Mouse (Mus musculus) forebrain, embryonic 15.5 days (tissue): ENCODE measurements around the gene Ndufs7. TPM values are rescaled to one million over a fixed set of nuclear protein-coding genes. Genes with fewer than 3 reads are reported as not detected.
"Not testable (repeated sequence)": the region's sequence is repeated elsewhere in the genome, so short reads cannot be mapped to it uniquely, and the experiment has no call there.

Source experiments
- ATAC-seq: fragments of 200-750 bp; cut with Nextera tagmentation; replicated peaks from 2 replicates; pipeline ENCODE4 v1.8.0; 2017; ENCODE audit warnings: mild to moderate bottlenecking, moderate TSS enrichment, moderate library complexity
- H3K27ac ChIP-seq: fragments of 300-500 bp; sonication (generic); replicated peaks from 2 replicates; pipeline ENCODE4 v1.5.1; 2015; ENCODE audit warnings: mild to moderate bottlenecking, inconsistent platforms
- H3K27me3 ChIP-seq: fragments of 300-500 bp; sonication (generic); 2 replicates; pipeline ENCODE4 v1.6.1; 2015; ENCODE audit warnings: inconsistent platforms
- H3K36me3 ChIP-seq: fragments of 300-500 bp; sonication (generic); 2 replicates; pipeline ENCODE4 v1.6.1; 2015; ENCODE audit warnings: mild to moderate bottlenecking, inconsistent platforms
- H3K4me1 ChIP-seq: fragments of 300-500 bp; sonication (generic); 2 replicates; pipeline ENCODE4 v1.6.1; 2015; ENCODE audit warnings: inconsistent platforms
- H3K4me2 ChIP-seq: fragments of 300-500 bp; sonication (generic); replicated peaks from 2 replicates; pipeline ENCODE4 v1.6.1; 2015; ENCODE audit warnings: mild to moderate bottlenecking, inconsistent platforms
- H3K4me3 ChIP-seq: fragments of 300-500 bp; sonication (generic); 2 replicates; pipeline ENCODE4 v1.5.1; 2015; ENCODE audit warnings: mild to moderate bottlenecking, inconsistent platforms
- H3K9ac ChIP-seq: fragments of 300-500 bp; sonication (generic); replicated peaks from 2 replicates; pipeline ENCODE4 v1.6.1; 2015; ENCODE audit warnings: mild to moderate bottlenecking, inconsistent platforms
- H3K9me3 ChIP-seq: fragments of 300-500 bp; sonication (generic); 2 replicates; pipeline ENCODE4 v1.6.1; 2016; ENCODE audit warnings: inconsistent platforms
- WGBS: fragments of 180-500 bp; shearing (Covaris S2); methylation state at CpG from one replicate; pipeline ENCODE4 v1.1.7; 2015; ENCODE audit warnings: mixed read lengths; 5-methylcytosine and 5-hydroxymethylcytosine counted together
- polyA plus RNA-seq: library from polyadenylated mRNA; unstranded; fragments of >200 nt; fragmentation: Nextera tagmentation; extraction: Ambion mirVana; gene quantifications from 2 replicates; pipeline ENCODE4 v1.2.1, GENCODE M21; 2015

The Ndufs7 gene
- polyA plus RNA-seq = 248 and 260 TPM in 2 replicates

GRCm38 (mm10) chr10:80248971-80249640, at the start of gene Ndufs7:
TSS of gene Ndufs7 (plus strand) at chr10:80249121.
- peak; percentile 89 for ATAC-seq
- under 1% methylated on average over 53 of the region's 53 CpGs for WGBS
- peak within 1 kb of the TSS; percentile 73 for H3K9ac ChIP-seq
- H3K36me3 ChIP-seq = peaks cover 8% of the 10 kb centered on the region
- H3K27me3 ChIP-seq = no peaks in the 10 kb centered on the region
- H3K4me1 ChIP-seq = peaks cover 27% of the 10 kb centered on the region
- H3K9me3 ChIP-seq = no peaks in the 10 kb centered on the region
- H3K4me2 ChIP-seq = peak within 1 kb of the TSS; percentile 69
- H3K4me3 ChIP-seq = peak within 1 kb of the TSS; percentile 71
- H3K27ac ChIP-seq = peak within 1 kb of the TSS; percentile 92

- Histone ChIP-seq H3K27me3 (no peaks in the 10 kb centered on the region), H3K36me3 (no peaks in the 10 kb centered on the region), H3K4me2 (no peak overlapping the region), H3K4me3 (no peak overlapping the region), H3K9me3 (no peaks in the 10 kb centered on the region), H3K27ac (no peak overlapping the region), H3K9ac (no peak overlapping the region), H3K4me1 (peaks cover 9% of the 10 kb centered on the region)
- 59% methylated on average over 3 of the region's 3 CpGs for WGBS
- peak; percentile 73 for ATAC-seq
These were observed 49.4 kb upstream of the Ndufs7 start for GRCm38 (mm10) chr10:80199440-80200008.

GRCm38 (mm10) chr10:80200485-80200884, 48.4 kb upstream of the Ndufs7 start:
- H3K4me1 ChIP-seq = peaks cover 9% of the 10 kb centered on the region
- no peak for ATAC-seq
- H3K4me2 ChIP-seq = no peak overlapping the region
- H3K4me3 ChIP-seq = no peak overlapping the region
- WGBS = 78% methylated on average over 6 of the region's 6 CpGs
- no peak overlapping the region for H3K9ac ChIP-seq
- H3K36me3 ChIP-seq = no peaks in the 10 kb centered on the region
- no peak overlapping the region for H3K27ac ChIP-seq
- H3K27me3 ChIP-seq = no peaks in the 10 kb centered on the region
- no peaks in the 10 kb centered on the region for H3K9me3 ChIP-seq

GRCm38 (mm10) chr10:80204055-80204454, 44.9 kb upstream of the Ndufs7 start:
- Histone ChIP-seq H3K4me1 (peaks cover 17% of the 10 kb centered on the region), H3K27ac (peak overlapping the region; percentile 14; the same call in 1 of the 2 replicates), H3K9ac (no peak overlapping the region; the same call in 1 of the 2 replicates), H3K36me3 (no peaks in the 10 kb centered on the region), H3K4me2 (no peak overlapping the region), H3K27me3 (no peaks in the 10 kb centered on the region), H3K4me3 (no peak overlapping the region), H3K9me3 (no peaks in the 10 kb centered on the region)
- no peak for ATAC-seq
- WGBS = 9% methylated on average over 7 of the region's 7 CpGs

GRCm38 (mm10) chr10:80207201-80207600, 41.7 kb upstream of the Ndufs7 start:
- H3K4me2 ChIP-seq = no peak overlapping the region
- ATAC-seq = no peak
- H3K27ac ChIP-seq = no peak overlapping the region
- no peaks in the 10 kb centered on the region for H3K27me3 ChIP-seq
- WGBS = 56% methylated on average over 1 of the region's 1 CpGs
- H3K9ac ChIP-seq = no peak overlapping the region
- H3K4me3 ChIP-seq = no peak overlapping the region
- H3K9me3 ChIP-seq = no peaks in the 10 kb centered on the region
- peaks cover 21% of the 10 kb centered on the region for H3K4me1 ChIP-seq
- H3K36me3 ChIP-seq = no peaks in the 10 kb centered on the region

GRCm38 (mm10) chr10:80207676-80208075, 41.2 kb upstream of the Ndufs7 start:
- H3K4me2 ChIP-seq = no peak overlapping the region
- no peak overlapping the region for H3K27ac ChIP-seq
- no peaks in the 10 kb centered on the region for H3K9me3 ChIP-seq
- ATAC-seq = no peak
- H3K4me1 ChIP-seq = peaks cover 21% of the 10 kb centered on the region
- no peaks in the 10 kb centered on the region for H3K36me3 ChIP-seq
- no peak overlapping the region for H3K4me3 ChIP-seq
- H3K27me3 ChIP-seq = no peaks in the 10 kb centered on the region
- 49% methylated on average over 10 of the region's 10 CpGs for WGBS
- no peak overlapping the region for H3K9ac ChIP-seq

- H3K9me3 ChIP-seq = no peaks in the 10 kb centered on the region
- H3K4me2 ChIP-seq = no peak overlapping the region
- no peaks in the 10 kb centered on the region for H3K36me3 ChIP-seq
- peaks cover 21% of the 10 kb centered on the region for H3K4me1 ChIP-seq
- 82% methylated on average over 4 of the region's 4 CpGs for WGBS
- H3K27ac ChIP-seq = 0 out of 2 replicates have a peak overlapping the region, but pooled peaks have one; percentile 82
- no peak overlapping the region for H3K9ac ChIP-seq
- H3K27me3 ChIP-seq = no peaks in the 10 kb centered on the region
- no peak for ATAC-seq
- H3K4me3 ChIP-seq = no peak overlapping the region
These were observed 40.7 kb upstream of the Ndufs7 start for GRCm38 (mm10) chr10:80208248-80208647.

- Histone ChIP-seq H3K27me3 (no peaks in the 10 kb centered on the region), H3K9me3 (no peaks in the 10 kb centered on the region), H3K36me3 (no peaks in the 10 kb centered on the region), H3K4me2 (peak overlapping the region; percentile 41), H3K4me1 (peaks cover 18% of the 10 kb centered on the region), H3K4me3 (peak overlapping the region; percentile 18), H3K27ac (peak overlapping the region; percentile 82), H3K9ac (peak overlapping the region; percentile 30)
- 1% methylated on average over 24 of the region's 24 CpGs for WGBS
- peak; percentile 57 for ATAC-seq
These were observed 40.0 kb upstream of the Ndufs7 start for GRCm38 (mm10) chr10:80208841-80209371.

GRCm38 (mm10) chr10:80211547-80212103, 37.3 kb upstream of the Ndufs7 start:
- WGBS = 81% methylated on average over 7 of the region's 7 CpGs
- not testable (repeated sequence) for H3K36me3 ChIP-seq, ATAC-seq

GRCm38 (mm10) chr10:80215048-80215772, 33.7 kb upstream of the Ndufs7 start:
- Histone ChIP-seq H3K36me3 (no peaks in the 10 kb centered on the region), H3K4me3 (no peak overlapping the region), H3K9me3 (no peaks in the 10 kb centered on the region), H3K27ac (0 out of 2 replicates have a peak overlapping the region, but pooled peaks have one; percentile 60), H3K4me2 (no peak overlapping the region), H3K4me1 (peaks cover 10% of the 10 kb centered on the region), H3K27me3 (no peaks in the 10 kb centered on the region), H3K9ac (0 out of 2 replicates have a peak overlapping the region, but pooled peaks have one; percentile 32)
- no peak for ATAC-seq
- 10% methylated on average over 16 of the region's 16 CpGs for WGBS

More at GRCm38 (mm10) chr10:80211547-80212103, 37.3 kb upstream of the Ndufs7 start:
- not testable (repeated sequence) for H3K9ac ChIP-seq, H3K9me3 ChIP-seq, H3K27me3 ChIP-seq, H3K4me2 ChIP-seq, H3K4me3 ChIP-seq, H3K27ac ChIP-seq
- H3K4me1 ChIP-seq = peaks cover 22% of the 10 kb centered on the region

- WGBS = 35% methylated on average over 7 of the region's 9 CpGs
- ATAC-seq = no peak
- H3K4me1 ChIP-seq = peaks cover 3% of the 10 kb centered on the region; the same call in 1 of the 2 replicates
These were observed 28.2 kb upstream of the Ndufs7 start for GRCm38 (mm10) chr10:80220676-80221075.

More at GRCm38 (mm10) chr10:80220676-80221075, 28.2 kb upstream of the Ndufs7 start:
- no peaks in the 10 kb centered on the region for H3K9me3 ChIP-seq
- no peak overlapping the region for H3K27ac ChIP-seq
- H3K4me2 ChIP-seq = no peak overlapping the region
- no peaks in the 10 kb centered on the region for H3K27me3 ChIP-seq
- no peak overlapping the region for H3K4me3 ChIP-seq
- no peak overlapping the region for H3K9ac ChIP-seq
- no peaks in the 10 kb centered on the region for H3K36me3 ChIP-seq
